Mouse (Mus musculus): ENCODE measurements around the gene Adam11.
A peak's percentile ranks its signal among the peaks of the same experiment; 100 is the strongest.

Adam11 gene

DNA sequence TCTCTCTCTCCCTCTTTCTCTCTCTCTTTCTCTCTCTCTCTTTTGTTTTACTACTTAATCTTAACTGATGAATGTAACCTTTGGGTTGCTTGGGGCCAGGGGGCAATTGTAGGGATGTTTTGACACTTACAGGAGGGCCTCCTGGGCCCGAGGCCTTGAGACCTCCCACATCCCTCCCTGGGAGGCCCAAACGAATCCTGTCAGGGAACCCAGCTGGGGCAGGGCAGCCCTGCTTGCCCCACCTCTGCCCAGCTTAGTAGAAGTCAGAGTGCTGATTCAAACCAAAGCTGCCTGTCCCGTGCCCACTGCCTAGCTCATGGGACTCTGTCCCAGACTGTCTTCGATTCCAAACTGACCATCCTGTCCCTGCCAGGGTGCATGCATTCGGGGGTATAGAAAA lies 17.4 kb downstream of the Adam11 start:
- DNase-seq: no peak

DNA sequence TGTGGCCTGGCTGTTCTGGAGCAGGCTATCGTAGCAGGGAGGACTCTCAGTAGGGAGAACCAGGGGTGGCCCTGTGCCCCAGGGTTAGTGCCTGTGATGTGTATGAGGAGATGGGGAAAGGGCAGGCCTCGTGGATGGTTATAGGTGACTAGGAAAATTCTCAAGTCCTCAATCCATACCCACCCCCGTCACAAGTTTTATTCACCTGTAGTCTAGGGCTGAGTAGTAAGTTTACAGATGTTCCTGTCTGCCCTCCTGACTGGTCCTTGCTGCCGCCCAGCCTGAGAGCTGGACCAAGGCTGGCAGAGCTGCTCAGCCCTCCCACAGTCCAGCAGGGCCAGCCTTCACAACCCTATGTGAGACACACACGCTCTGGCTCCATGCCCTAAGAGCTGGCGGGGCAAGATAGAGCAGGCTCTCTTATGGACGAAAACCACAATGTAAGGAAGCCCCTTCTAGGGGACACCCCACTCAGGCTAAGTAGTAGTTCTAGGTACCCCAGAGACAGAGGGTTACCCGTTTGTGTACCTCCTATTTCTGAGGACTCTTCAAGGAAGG lies 17.9 kb downstream of the Adam11 start:
- peak; percentile 77 to 81 for DNase-seq

DNA sequence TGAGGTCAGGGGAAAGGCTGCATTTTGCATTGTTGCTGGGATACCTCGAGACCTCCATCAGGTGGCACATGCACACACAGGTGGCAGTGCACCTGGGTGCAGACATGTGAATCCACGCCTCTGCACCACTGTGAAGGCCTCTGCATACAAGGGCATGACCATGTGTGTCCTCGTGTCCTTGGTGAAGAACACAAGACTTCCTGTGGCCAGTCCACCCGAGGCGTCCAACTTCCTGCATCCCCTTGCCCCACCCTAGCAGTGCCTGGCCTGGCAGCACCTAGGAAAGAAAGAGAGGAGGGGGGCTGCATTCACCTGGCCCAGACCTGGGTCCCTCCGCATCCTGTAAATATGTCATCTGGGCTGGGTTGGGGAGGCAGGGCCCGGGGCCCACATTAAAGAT lies 18.6 kb downstream of the Adam11 start:
- DNase-seq: peak in 1 of 2 experiments; percentile 45

DNA sequence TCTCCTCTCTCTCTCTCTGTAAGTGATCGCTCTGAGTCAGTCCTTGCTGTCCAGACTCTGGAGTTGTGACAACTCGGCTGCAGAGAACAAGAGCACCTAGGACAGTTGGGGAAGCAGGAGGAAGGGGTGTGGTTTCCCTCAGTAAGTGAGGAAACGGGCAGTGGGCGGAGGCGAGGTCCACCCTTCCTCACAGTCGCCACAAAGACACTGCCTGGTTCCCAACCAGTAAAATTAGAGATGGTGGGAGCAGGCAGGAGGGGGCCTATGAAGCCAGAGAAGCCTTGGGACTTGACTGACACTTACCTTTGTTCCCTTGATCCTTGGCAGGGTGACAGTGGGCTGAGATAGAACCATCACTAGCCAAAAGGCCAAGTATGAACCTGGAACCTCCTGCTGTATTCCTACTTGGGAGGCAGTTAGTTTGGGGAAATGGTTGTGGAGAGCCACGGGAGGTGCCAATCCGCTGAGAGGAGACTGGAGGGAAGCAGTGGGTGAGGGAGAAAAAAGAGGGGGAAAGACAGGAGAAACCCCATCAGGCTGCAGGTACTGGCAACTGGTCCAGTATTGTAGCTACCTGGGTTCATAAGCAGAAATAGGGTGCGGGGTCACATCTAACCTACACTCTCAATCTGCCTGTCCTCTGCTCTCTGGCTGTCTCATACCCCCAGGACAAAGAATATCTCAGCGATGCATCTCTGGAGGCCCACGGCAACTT lies 19.2 kb downstream of the Adam11 start:
- peak; percentile 57 to 59 for DNase-seq

DNA sequence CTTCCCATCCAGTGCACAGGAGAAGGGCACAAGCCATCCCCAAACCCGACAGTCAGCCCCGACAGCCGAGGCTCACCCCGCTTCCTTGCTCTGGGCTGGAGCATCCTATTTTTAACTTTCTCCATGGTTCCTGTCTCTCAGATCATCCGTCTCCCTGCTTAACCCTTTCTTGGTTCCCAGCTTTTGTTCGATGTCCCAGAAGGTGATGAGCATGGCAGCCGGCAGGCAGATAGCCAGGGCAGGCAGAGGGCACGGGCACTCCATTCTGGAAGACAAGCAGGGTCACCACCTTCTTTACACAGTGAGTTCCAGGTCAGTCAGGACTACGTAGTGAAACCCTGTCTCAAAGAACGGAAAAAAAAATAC lies 19.7 kb downstream of the Adam11 start:
- peak in 1 of 2 experiments; percentile 69 for DNase-seq

DNA sequence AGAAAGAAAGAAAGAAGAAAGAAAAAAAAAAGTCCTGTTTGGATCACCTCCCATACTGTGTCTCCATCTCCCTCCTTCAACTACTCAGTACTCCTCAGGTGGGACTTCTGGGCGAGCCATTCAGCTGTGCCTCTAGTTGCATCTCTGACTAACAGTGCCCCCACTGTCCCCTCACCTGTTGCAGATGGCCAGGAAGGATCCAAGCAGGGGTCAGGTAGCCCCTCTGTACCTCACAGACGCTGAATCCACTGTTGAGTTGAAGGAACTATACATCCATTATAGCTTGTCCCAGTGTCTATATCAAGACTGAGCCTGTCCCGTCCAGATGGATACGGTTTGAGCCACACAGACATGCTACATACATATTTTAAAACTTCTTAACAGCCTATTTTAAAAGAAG lies 20.3 kb downstream of the Adam11 start:
- DNase-seq: peak; percentile 24 to 29

DNA sequence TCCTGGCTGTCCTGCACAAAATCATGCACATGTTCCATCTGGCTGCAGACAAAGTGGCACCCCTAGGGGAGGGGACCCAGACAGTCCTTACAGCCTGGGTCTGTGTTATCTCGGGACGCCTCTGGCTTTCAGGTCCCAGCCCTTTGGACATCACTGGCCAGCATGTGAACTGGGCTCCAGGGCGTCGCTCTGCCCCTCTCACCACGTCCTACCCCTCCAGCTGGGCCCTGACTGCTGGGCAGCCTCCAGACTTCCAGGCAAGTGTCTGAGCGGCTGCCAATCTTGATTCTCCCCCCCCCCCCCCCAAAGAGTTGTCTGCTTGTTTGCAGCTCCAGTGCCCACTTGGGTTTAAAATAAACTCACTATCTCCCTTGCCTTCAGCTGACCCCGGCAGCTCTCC lies 22.2 kb downstream of the Adam11 start:
- peak in 1 of 2 experiments; percentile 27 for DNase-seq

DNA sequence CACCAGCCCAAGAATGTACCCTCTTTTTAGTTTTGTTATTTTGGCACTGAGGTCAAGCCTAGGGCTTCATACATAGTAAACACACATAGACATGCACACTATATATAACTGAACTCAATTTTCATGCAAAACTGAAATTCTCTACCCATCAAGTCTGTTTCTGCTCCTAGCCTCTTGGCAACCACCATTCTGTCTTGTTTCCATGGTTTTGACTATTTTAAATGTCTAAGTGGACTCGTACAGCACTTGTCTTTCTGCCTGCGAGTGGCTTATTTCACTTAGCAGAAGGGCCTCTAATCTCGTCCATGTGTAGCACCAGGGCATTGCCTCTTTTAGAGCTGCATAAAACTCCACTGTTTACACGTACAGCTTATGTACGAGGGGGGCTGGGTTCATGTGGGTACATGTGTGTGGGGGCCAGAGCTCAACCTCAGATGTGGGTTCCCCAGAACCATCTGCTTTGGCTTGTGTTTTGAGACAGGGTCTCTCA lies 26.5 kb downstream of the Adam11 start:
- no peak for DNase-seq

DNA sequence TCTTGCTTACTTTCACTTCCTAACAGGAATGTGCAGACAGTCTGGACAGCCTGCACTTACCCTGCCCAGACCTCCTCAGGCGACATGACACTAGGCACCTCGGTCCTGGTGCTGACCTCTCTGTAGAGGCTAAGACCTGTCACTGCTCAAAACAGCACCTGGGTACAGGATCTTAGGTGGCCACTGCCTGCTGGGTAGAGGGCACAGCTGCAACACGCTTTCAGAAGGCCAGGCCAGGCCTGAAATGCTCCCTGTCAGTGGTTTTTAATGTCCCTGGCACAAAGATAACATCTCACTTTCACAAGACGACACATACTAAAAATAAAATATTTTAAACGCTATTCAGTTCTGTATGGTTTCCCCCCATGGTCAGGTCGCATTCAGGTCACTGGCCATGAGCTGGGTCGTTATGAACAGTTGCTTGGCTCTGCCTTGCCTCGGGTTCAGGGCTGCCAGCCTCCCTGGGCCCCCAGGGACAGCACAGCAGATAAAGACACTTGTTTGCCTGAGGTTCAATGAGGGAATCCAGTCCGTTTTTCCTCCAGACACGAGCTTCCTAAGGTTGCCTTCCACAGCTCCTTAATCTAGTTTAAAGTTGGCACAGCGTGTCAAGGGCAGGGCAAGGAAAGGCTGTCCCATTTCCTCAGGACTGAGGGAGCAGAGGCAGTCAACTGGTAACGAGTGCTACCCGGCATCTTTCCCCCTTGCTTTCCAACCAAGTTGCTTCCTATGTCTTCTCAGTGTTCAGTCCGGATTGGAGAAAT lies 30.6 kb downstream of the Adam11 start:
- DNase-seq: no peak

DNA sequence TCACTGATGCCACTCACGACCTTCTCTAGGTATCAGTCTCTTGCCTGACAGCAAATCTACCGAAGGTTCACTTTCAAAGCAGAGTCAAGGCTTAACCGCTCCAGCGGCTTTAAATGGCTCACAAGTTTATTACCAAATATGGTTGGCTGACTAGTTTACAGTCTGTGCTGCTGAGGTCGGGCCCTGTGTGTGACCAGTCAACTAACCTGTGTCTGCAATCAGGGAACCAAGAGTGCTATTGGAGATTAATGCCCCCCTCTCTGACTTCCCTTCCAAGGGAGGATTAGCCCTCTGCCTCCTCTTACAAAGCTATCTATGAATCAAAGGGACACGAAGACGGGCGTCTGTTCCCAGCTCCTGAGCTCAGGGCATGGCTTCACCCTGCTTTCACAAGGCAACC lies 32.9 kb downstream of the Adam11 start:
- no peak for DNase-seq

DNA sequence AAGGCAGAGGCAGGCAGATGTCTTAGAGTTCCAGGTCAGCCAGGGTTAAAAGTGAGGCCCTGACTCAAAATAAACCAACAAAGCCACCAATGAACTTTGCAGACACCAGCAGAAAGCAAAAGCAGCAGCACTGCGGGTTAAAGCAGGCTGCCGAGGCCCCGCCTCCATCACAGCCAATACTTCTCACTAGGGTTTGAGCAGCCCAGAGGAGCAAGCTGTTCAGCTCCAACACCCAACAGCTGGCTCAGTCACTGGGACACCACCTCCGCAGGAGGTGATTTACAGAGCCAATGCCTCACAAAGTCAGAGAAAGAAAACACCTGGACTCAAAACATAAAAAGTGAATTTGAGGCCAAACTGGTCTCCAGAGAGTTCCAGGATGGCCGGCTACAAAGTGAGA lies 42.2 kb downstream of the Adam11 start:
- DNase-seq: no peak

DNA sequence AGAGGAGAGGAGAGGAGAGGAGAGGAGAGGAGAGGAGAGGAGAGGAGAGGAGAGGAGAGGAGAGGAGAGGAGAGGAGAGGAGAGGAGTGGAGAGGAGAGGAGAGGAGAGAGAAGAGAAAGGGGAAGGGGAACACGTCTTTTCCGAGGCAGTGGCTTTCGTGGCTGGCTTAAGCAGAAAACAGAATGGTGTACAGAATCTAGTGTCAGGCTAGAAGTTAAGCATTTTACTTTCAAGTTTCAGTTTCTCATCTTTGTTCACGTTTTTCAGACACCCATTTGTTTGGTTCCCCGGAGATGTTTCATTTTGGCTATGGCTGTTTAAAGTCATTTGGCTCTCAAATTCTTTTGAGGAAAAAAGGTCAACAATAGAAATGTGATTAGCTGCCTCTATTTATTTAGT lies 47.0 kb downstream of the Adam11 start:
- no peak for DNase-seq

DNA sequence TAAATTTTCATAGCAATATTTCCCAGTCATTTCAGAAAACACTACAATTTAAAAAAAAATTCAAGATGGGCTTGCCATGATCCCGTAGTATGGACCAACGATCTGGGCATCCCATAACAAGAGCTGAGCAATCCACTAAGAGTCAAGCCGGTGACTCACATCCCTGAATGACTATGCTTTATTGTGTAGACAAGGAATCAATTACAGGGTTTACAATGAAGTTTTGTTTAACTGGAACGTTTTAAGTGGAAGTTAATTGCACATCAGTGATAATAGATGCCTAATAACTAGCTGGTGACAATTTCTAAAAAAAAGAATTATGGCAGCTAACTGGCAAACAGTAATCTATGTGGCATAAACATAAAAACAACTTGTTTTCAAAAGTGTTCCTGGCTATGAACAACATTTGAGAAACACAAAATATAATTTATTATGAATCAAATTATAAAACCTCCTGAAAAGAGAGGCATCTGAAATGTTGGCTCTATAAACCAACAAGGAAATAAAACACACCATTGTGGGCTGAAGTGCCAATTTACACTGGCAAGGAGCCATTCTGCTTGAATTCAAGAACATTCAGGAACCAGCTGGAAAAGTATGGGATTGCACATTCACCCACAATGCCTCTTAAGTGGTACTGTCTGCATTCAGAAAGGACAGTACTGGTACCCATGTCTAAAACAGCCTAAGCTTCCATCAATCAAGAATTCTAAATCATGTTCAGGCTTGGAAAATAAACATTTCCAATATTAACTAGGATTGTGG lies 49.7 kb downstream of the Adam11 start:
- DNase-seq: peak; percentile 44

DNA sequence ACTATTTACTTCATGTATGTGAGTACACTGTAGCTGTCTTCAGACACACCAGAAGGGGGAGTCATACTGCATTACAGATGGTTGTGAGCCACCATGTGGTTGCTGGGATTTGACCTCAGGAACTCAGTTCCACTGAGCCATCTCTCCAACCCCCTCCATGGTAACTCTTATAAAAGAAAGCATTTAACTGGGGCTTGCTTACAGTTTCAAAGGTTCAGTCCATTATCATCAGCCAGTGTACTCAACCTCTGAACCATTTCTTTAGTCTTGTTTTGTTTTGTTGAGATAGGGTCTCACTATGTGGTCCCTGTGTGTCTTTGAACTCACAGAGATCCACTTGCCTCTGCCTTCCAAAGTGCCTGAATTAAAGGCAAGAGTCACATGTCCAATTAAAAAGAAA lies 53.6 kb downstream of the Adam11 start:
- no peak for DNase-seq

DNA sequence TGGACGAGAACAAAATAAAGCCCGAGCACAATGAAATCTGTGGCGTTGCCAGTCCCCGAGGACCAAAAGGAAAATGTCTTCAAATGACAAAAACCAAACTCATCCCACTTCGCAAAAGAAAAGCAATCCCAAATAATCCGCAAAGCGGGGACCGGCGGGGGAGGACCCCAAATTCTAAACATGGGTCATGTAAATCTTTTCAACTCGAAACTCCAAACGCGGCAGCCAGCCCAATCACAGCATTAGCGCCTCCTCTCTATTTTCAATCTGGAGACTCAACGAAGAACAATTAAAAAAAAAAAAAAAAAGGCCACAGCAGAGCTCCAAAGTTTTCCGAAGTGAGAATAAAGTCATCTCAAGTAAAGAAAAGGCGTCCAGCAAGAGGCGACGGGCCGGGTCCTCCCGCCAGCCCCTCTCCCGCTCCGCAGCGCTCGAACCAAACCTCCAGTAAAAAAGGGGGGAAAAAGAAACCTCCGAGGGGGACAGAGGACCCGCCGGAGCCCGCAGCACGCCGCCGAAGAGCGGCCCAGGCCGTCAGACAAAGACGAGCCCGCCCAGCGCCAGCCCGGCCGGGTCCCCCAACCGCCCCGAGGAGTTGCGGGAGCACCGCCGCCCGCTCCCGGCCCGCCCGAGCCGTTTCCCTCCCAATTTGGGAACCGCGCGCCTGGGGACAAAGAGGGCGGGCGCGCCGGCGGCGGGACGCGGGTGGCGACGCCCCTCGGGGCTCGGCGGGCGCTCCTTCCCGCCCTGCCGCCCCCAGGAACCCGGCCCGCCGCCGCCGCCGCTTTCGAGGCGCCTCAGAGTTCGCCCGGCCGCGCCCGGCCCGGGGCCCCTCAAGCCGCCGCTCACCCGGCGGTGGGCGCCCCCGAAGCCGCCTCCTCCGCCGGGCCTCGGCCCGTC lies 57.1 kb downstream of the Adam11 start:
- peak; percentile 39 to 44 for DNase-seq

DNA sequence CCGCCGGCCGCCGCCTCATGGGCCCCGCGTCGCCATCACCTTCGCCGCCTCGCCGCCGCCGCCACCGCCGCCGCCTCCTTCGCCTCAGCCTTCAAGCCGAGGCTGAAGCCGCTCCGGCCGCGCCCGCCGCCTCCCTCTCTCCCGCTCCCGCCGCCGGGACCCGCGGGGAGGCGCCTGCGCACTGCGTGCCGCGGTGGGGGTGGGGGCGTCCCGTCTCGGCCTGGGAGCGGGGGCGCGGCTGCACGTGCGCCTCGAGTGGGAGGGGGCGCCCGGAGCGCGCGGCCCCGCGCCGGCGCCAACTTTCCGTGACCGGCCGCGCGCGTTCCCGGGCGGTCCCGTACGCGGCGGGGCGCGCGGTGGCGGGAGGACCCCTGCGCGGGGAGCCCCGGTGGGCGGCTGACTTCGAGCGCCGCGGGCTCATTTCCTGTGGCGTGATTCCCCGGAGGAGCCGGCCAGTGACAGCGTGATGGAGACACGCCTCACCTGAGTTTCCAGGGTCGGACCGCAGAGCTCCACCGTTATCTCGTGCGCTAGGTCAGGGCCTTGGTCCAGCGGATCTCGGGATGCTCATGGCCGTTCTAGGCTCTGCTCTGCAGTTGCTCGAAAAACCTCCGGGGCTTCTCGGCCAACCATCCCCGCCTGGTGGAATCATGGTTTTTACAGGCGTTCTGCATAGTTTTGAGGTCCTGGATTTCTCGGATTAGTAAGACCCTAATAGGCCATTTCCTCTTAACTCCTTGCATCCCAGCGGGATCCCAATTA lies 58.0 kb downstream of the Adam11 start, which contains the start of gene Gjc1:
Gene Gjc1 (minus strand): TSS at position 680 of the 762 bp plus-strand sequence.
- peak; percentile 77 to 81 for DNase-seq

DNA sequence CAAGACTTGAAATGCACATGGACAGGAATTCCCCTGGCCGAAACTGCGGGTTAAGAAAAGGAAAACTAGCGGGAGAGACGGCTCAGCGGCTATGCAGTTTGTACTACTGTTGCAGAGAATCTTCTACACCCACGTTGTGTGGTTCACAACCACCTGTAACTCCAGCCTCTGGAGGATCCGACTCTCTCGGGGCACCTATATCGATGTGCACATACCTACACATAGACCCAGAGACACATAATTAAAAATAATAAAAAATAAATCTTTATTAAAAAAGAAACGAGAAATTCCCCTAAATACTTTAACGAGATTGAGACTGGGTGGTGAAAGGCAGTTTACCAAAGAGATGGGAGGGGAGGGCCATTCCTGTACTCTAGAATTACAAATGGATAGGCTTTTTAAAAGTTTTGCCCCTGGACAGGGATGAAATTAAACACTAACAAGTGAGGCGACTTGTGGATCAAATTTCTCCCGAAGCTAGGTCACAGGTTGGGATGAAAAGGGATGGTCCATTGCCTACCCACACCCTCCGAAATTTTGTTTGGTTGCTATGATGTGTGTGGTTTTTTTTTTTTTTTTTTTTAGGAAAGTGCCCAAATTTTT lies 58.6 kb downstream of the Adam11 start:
- DNase-seq: no peak

DNA sequence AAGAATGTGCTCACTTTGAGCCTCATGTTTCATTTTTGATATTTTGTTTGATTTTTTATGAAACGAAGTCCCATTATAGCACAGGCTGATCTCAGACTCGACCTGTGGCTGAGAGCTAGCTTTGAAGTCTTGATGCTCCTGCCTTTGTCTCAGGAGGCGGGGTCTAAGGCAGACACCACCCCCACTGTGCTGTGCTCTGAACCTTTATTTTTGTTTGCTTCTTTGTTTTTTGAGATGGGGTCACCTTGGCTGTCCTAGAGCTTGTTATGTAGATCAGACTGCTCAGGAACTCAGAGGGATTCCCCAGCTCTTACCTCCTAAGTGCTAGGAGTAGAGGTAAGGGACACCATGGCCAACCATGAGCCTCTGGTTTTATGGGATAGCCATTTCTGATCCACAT lies 59.2 kb downstream of the Adam11 start:
- no peak for DNase-seq

DNA sequence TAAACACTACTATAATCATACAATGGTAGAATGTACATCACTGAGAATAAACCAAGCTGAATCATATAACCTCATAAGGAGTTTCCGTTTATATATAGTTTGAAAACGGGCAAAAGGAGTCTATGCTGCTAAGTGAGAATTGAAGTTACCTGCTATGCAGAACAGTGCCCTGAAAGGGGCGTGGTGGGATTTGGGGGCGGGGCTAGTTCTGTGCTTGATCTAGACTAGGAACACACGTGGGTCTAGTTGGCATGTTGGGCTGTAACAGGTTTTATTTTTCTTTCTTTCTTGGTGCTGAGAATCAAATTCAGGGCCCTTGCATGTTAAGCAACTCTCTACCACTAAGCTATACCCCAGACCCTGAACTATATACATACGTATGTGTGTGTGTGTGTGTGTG lies 60.0 kb downstream of the Adam11 start:
- DNase-seq: no peak

DNA sequence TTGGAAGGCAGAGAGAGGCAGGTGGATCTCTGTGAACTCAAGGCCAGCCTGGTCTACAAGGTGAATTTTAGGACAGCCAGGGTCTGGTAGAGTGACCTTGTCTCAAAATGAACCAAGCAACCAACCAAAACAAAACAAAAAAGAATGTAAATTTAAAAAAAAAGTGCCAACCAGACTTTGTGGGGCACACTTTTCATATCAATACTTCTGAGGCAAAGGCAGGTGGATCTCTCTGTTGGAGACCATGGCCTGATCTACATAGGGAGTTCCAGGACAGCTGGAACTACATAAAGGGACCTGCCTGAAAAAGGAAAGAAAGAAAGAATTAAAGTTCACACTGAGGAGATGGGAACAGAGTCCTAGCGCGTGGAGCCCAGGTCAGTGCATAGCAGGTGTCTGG lies 65.2 kb downstream of the Adam11 start:
- DNase-seq: no peak

DNA sequence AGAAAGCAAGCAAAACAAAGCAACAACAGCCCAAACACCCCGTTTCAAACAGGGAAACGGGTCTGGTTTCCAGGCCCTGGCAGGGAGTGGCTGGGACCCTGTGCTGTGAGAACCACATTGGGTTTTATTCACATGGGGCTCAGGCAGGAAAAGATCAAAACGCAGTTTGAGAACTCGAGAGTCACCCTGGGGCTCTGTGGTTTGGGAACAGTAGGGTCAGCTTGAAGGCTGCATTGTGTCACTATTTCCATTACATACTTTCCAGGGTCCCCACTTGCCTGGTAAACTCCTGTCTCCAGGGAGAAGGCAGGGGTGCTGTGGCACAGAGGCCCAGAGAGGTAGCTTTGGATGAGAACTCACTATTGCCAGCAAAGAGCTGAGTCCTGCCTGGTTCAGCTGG lies 65.9 kb downstream of the Adam11 start:
- DNase-seq: no peak
